Mouse (Mus musculus) lung, postnatal 0 days (tissue): ENCODE data around the gene Amigo1.

Experiments used
- CTCF ChIP-seq: IDR thresholded peaks from 2 replicates; pipeline ENCODE4 v1.5.1; 2016; ENCODE audit warnings: antibody characterized with exemption, mild to moderate bottlenecking
- EP300 ChIP-seq: IDR thresholded peaks from 2 replicates; pipeline ENCODE4 v1.6.1; 2016; ENCODE audit warnings: antibody characterized with exemption, mild to moderate bottlenecking, control low read depth

GRCm38 (mm10) chr3:108189897-108190296 is 3.8 kb downstream of the Amigo1 start:
- TF ChIP-seq CTCF, result no peak
- no peak for TF ChIP-seq EP300
